Mouse (Mus musculus): ENCODE results near the gene Cab39l.

DNA sequence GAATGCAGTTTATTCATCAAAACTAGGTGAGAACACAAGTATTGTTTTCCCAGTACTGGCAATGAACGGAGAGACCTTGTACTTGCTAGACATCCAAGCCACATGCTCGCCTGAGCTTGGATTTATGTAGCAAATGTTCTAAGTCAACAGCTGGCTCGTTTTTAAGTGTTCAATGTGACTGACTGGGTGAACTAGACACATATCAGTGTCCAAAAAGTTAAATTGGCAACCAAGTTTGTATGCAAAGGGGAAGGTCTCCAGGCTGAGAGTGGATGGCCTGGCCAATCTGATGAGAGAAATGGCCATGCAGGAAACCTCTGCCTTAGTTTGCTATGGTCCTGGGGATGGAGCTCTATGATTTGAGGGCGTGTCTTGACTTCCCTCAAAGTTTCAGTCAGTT is 51.6 kb downstream of the Cab39l start:
- TF ChIP-seq CTCF (conservative IDR thresholded peaks at IDR 0.05; ENCODE audit: low read length) = no peak
- no peak for TF ChIP-seq NANOG (IDR thresholded peaks at IDR 0.05; ENCODE audit: borderline replicate concordance, low read length)

Measured in E14TG2a.4 (cell line).